Mouse (Mus musculus) bone marrow macrophage, adult 2 months (primary cell): ENCODE results near the gene Kcnk3.

Experiments
- CTCF ChIP-seq: IDR thresholded peaks from 2 replicates; pipeline ENCODE4 v1.5.1; 2012; ENCODE audit warnings: low read depth, mild to moderate bottlenecking, low read length, moderate library complexity
- POLR2A ChIP-seq: IDR thresholded peaks from 2 replicates; pipeline ENCODE4 v1.6.1; 2012; ENCODE audit warnings: mild to moderate bottlenecking, low read depth, low read length, borderline replicate concordance

- TF ChIP-seq POLR2A: no peak
- TF ChIP-seq CTCF: no peak
Measured at GRCm38 (mm10) chr5:30580725-30581124, 7.2 kb upstream of the Kcnk3 start.
